Mouse (Mus musculus) liver, adult 2 months (tissue): Measurements from ENCODE around the gene Larp1. TPM values are rescaled to one million over a fixed set of nuclear protein-coding genes. Genes with fewer than 3 reads are reported as not detected.

Experiments
- DNase-seq: peaks from one replicate; pipeline ENCODE4 v3.0.0-alpha.2; 2011; ENCODE audit warnings: low read depth, low spot score; ENCODE audit errors: extremely low read depth
- H3K27ac ChIP-seq: fragments of 200-500 bp; replicated peaks from 2 replicates; pipeline ENCODE4 v1.5.1; 2012; ENCODE audit warnings: low read depth, mild to moderate bottlenecking, control low read depth, inconsistent platforms, low read length; ENCODE audit not compliant: insufficient read depth
- H3K27me3 ChIP-seq: fragments of 200-500 bp; 2 replicates; pipeline ENCODE4 v1.6.1; 2012; ENCODE audit warnings: mild to moderate bottlenecking, moderate library complexity, low read length, inconsistent platforms; ENCODE audit not compliant: control insufficient read depth, insufficient read depth
- H3K36me3 ChIP-seq: fragments of 200-500 bp; 2 replicates; pipeline ENCODE4 v1.6.1; 2012; ENCODE audit warnings: low read length, inconsistent platforms; ENCODE audit not compliant: control insufficient read depth, insufficient read depth
- H3K4me1 ChIP-seq: fragments of 200-500 bp; 2 replicates; pipeline ENCODE4 v1.6.1; 2011; ENCODE audit warnings: low read length; ENCODE audit not compliant: control insufficient read depth, insufficient read depth
- H3K4me3 ChIP-seq: fragments of 200-500 bp; 2 replicates; pipeline ENCODE4 v1.5.1; 2011; ENCODE audit warnings: low read depth, mild to moderate bottlenecking, control low read depth, low read length, moderate library complexity; ENCODE audit not compliant: insufficient read depth
- H3K79me2 ChIP-seq: fragments of 200-500 bp; 2 replicates; pipeline ENCODE4 v1.6.1; 2012; ENCODE audit warnings: inconsistent platforms, mild to moderate bottlenecking, low read length, moderate library complexity; ENCODE audit not compliant: control insufficient read depth, insufficient read depth
- H3K9ac ChIP-seq: fragments of 200-500 bp; 2 replicates; pipeline ENCODE4 v1.6.1; 2012; ENCODE audit warnings: low read depth, mild to moderate bottlenecking, control low read depth, inconsistent platforms, low read length
- CTCF ChIP-seq: fragments of 200-500 bp; IDR thresholded peaks from 2 replicates; pipeline ENCODE4 v1.5.1; 2011; ENCODE audit warnings: low read depth, low read length, control low read depth
- POLR2A ChIP-seq: fragments of 200-500 bp; IDR thresholded peaks from 2 replicates; pipeline ENCODE4 v1.6.1; 2011; ENCODE audit warnings: low read length, control low read depth; ENCODE audit not compliant: insufficient read depth; ENCODE audit errors: extremely low read depth
- WGBS: fragments of 180-500 bp; shearing (Covaris S2); methylation state at CpG from one replicate; pipeline ENCODE4 v1.1.7; 2018; 5-methylcytosine and 5-hydroxymethylcytosine counted together
- polyA plus RNA-seq: library from polyadenylated mRNA; depleted of rRNA; stranded (reverse); fragments of >200 nt; gene quantifications from 2 replicates; pipeline ENCODE4 v1.2.3, GENCODE M21; 2012
- total RNA-seq: library from RNA; depleted of rRNA; stranded (reverse); fragments of >200 nt; gene quantifications from 2 replicates; pipeline ENCODE4 v1.2.3, GENCODE M21; 2014

The Larp1 gene
- total and polyA plus RNA-seq, 2 experiments: 19.7 to 39.8 TPM

- DNase-seq: no peak
- H3K4me1 ChIP-seq: no peaks in the 10 kb centered on the region
- H3K4me3 ChIP-seq: no peak overlapping the region
- H3K27me3 ChIP-seq: no peaks in the 10 kb centered on the region
- no peak overlapping the region for H3K9ac ChIP-seq
- WGBS: 73% methylated on average over 4 of the region's 4 CpGs
- H3K27ac ChIP-seq: no peak overlapping the region
- H3K36me3 ChIP-seq: no peaks in the 10 kb centered on the region
- no peaks in the 10 kb centered on the region for H3K79me2 ChIP-seq
- no peak for TF ChIP-seq CTCF
- no peak for TF ChIP-seq POLR2A
Observed at GRCm38 (mm10) chr11:58077270-58077669, 68.4 kb downstream of the Larp1 start.

GRCm38 (mm10) chr11:58081716-58082115, 72.9 kb downstream of the Larp1 start:
- H3K79me2 ChIP-seq: no peaks in the 10 kb centered on the region
- WGBS: 92% methylated on average over 6 of the region's 6 CpGs
- H3K4me3 ChIP-seq: no peak overlapping the region
- TF ChIP-seq POLR2A (no peak), CTCF (no peak)
- no peaks in the 10 kb centered on the region for H3K27me3 ChIP-seq
- no peaks in the 10 kb centered on the region for H3K4me1 ChIP-seq
- no peak overlapping the region for H3K9ac ChIP-seq
- H3K36me3 ChIP-seq: no peaks in the 10 kb centered on the region
- no peak overlapping the region for H3K27ac ChIP-seq
- no peak for DNase-seq

DNA sequence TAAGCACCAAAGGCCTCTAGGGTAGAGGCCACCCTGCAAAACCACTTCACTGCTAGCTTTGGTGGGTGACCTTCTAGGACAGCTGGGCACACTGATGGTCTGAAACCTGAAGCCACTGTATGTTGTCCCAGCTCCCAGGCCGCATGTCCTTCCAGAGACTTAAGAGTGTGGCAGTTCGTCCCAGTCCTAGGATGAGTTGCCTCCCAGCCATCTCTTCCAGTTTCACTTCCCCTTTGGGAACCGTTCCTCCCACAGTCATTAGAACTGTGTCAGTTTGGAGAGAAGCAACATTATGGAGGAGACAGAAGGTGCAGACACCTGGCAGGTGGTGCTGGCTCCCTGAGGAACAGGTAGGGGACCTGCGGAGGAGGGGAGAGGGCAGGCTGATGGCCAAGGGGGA, 83.7 kb downstream of the Larp1 start:
- Histone ChIP-seq H3K36me3 (no peaks in the 10 kb centered on the region), H3K27ac (peak overlapping the region; percentile 74), H3K27me3 (no peaks in the 10 kb centered on the region), H3K4me3 (peak overlapping the region; percentile 59), H3K9ac (peak overlapping the region; percentile 59), H3K4me1 (peaks cover 11% of the 10 kb centered on the region), H3K79me2 (no peaks in the 10 kb centered on the region)
- WGBS: 16% methylated on average over 4 of the region's 4 CpGs
- DNase-seq: peak; percentile 45
- no peak for TF ChIP-seq CTCF
- no peak for TF ChIP-seq POLR2A

- Histone ChIP-seq H3K27me3 (no peaks in the 10 kb centered on the region), H3K4me3 (peak within 1 kb of the TSS; percentile 59), H3K4me1 (peaks cover 11% of the 10 kb centered on the region), H3K36me3 (no peaks in the 10 kb centered on the region), H3K9ac (peak within 1 kb of the TSS; percentile 60), H3K79me2 (no peaks in the 10 kb centered on the region), H3K27ac (peak within 1 kb of the TSS; percentile 74)
- 0 out of 2 replicates have a peak, but pooled peaks have one; percentile 53 for TF ChIP-seq POLR2A
- TF ChIP-seq CTCF: no peak
- DNase-seq: peak; percentile 73
- 9% methylated on average over 12 of the region's 12 CpGs for WGBS
Observed at GRCm38 (mm10) chr11:58093021-58093528, 84.2 kb downstream of the Larp1 start, which contains the start of gene Gm12248. TSS of gene Gm12248 (minus strand) at chr11:58093134.

DNA sequence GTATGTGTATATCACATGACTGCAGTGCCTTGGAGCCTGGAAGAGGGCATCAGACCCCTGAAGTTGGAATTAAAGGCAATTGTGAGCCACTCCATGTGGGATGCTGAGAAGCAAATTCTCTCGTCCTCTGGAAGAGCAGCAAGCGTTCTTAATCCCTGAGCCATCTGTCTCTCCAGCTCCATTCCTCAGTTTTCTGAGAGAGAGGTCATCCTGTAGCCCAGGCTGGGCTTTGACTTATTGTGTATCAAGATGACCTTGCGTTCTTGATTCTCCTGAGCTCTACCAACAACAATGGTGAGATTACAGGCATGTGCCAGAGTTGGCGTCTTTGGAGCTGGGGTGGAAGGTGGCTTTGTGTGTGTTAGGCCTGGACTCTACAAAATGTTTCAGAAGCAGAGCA, 85.9 kb downstream of the Larp1 start:
- TF ChIP-seq POLR2A: no peak
- TF ChIP-seq CTCF: no peak
- peak overlapping the region; percentile 35 for H3K9ac ChIP-seq
- peak overlapping the region; percentile 82 for H3K27ac ChIP-seq
- peaks cover 18% of the 10 kb centered on the region for H3K4me1 ChIP-seq
- no peak overlapping the region; the same call in 1 of the 2 replicates for H3K4me3 ChIP-seq
- no peaks in the 10 kb centered on the region for H3K27me3 ChIP-seq
- DNase-seq: no peak
- no peaks in the 10 kb centered on the region for H3K79me2 ChIP-seq
- H3K36me3 ChIP-seq: no peaks in the 10 kb centered on the region
- WGBS: 38% methylated on average over 4 of the region's 4 CpGs

DNA sequence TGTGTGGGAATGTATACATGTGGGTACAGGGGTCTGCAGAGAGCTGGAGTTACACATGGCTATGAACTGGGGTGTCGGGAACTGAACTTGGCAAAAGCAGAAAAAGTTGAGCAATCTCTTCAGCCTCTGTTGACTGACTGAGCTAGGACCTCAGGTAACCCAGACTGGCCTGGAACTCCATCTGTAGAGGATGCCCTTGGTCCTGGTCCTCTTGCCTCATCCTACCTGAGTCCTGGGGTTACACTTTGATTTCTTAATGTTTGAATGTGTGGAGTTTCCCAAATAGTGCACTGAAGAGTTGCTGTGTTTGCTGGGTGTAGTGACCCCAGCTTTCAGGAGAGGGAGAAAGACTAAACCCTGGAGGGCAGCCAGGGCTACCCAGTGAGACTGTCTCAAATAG, 86.7 kb downstream of the Larp1 start:
- TF ChIP-seq CTCF: no peak
- no peak for TF ChIP-seq POLR2A
- Histone ChIP-seq H3K79me2 (no peaks in the 10 kb centered on the region), H3K9ac (no peak overlapping the region), H3K27me3 (no peaks in the 10 kb centered on the region), H3K4me3 (no peak overlapping the region), H3K27ac (peak overlapping the region; percentile 82), H3K4me1 (peaks cover 23% of the 10 kb centered on the region), H3K36me3 (no peaks in the 10 kb centered on the region)
- peak; percentile 100 for DNase-seq
- 35% methylated on average over 1 of the region's 1 CpGs for WGBS
